Mouse (Mus musculus): ENCODE measurements at regions not wholly inside any gene's neighbourhood (a gene's known extent, or its start where the extent isn't known, plus 50 kb on each side); places are given as distances from the start of the nearest gene placed in this dataset.
"Not testable (repeated sequence)": the region's sequence is repeated elsewhere in the genome, so short reads cannot be mapped to it uniquely, and the experiment has no call there.

- DNase-seq = no peak
Measured at GRCm38 (mm10) chrX:93888480-93888879, 56.5 kb upstream of the Pdk3 start.

- DNase-seq = no peak
Measured at GRCm38 (mm10) chrX:93888966-93889365, 57.0 kb upstream of the Pdk3 start.

GRCm38 (mm10) chrX:93889394-93890042 is 57.5 kb upstream of the Pdk3 start:
- peak; percentile 79 for DNase-seq

GRCm38 (mm10) chrX:93896838-93897820 is 65.1 kb upstream of the Pdk3 start:
- DNase-seq = no peak

GRCm38 (mm10) chrX:93903209-93903608 is 65.2 kb upstream of the AU015836 start:
- no peak for DNase-seq

- DNase-seq = no peak
Measured at GRCm38 (mm10) chrX:93905531-93905930, 62.9 kb upstream of the AU015836 start.

GRCm38 (mm10) chrX:93911087-93911840 is 57.2 kb upstream of the AU015836 start:
- peak; percentile 57 for DNase-seq

GRCm38 (mm10) chrX:93915548-93915947 is 52.9 kb upstream of the AU015836 start:
- DNase-seq = no peak

- not testable (repeated sequence) for DNase-seq
Measured at GRCm38 (mm10) chrX:93917367-93917766, 51.1 kb upstream of the AU015836 start.

Data from right cerebral cortex, adult 18-20 months (tissue).